Mouse (Mus musculus): ENCODE measurements around the gene Mfap3l.

- no peak for TF ChIP-seq CTCF (IDR thresholded peaks at IDR 0.05; ENCODE audit: extremely low read depth, insufficient read length, insufficient replicate concordance, low read depth, low read length)
- TF ChIP-seq POLR2A (IDR thresholded peaks at IDR 0.05; ENCODE audit: low read depth, low read length): no peak
These were observed 4.7 kb upstream of the Mfap3l start for GRCm38 (mm10) chr8:60627937-60628336.

All from small intestine, adult 2 months (tissue).